8 mouse cellular contexts compared by ENCODE assay signal in genomic region chr17:46644916-46645475, GRCm38 (mm10). TPM values are rescaled to one million over a fixed set of nuclear protein-coding genes. Genes with fewer than 3 reads are reported as not detected.
A peak's percentile ranks its signal among the peaks of the same experiment; 100 is the strongest.
DNase-seq lines count a peak whose midpoint lies in the region; ATAC-seq and TF ChIP-seq lines count a peak whose summit lies in the region.

No protein-coding gene starts in this region.

- H3K9me3 ChIP-seq in ES-Bruce4 (replicated peaks; ENCODE audit: control insufficient read depth, insufficient read depth, low read length, poor library complexity, severe bottlenecking) = no peaks in the 10 kb centered on the region
- no peaks in the 10 kb centered on the region for H3K9me3 ChIP-seq in hindbrain, embryonic 15.5 days
- H3K9me3 ChIP-seq in liver, embryonic 11.5 days (ENCODE audit: control insufficient read depth, low read length) = no peaks in the 10 kb centered on the region
- no peaks in the 10 kb centered on the region for H3K9me3 ChIP-seq in neural tube, embryonic 12.5 days

- no peak for TF ChIP-seq CTCF in ES-Bruce4 (IDR thresholded peaks at IDR 0.05; ENCODE audit: low read depth, low read length)
- TF ChIP-seq CTCF in embryonic fibroblast, embryonic 13.5 days (IDR thresholded peaks at IDR 0.05; ENCODE audit: borderline replicate concordance, insufficient read depth, low read length) = no peak

- no peaks in the 10 kb centered on the region for H3K27me3 ChIP-seq in ES-Bruce4 (ENCODE audit: control insufficient read depth, insufficient read depth, low read length, poor library complexity, severe bottlenecking)
- H3K27me3 ChIP-seq in hindbrain, embryonic 15.5 days = no peaks in the 10 kb centered on the region
- H3K27me3 ChIP-seq in liver, embryonic 11.5 days (replicated peaks; ENCODE audit: control insufficient read depth, insufficient read depth, low read length) = no peaks in the 10 kb centered on the region
- no peaks in the 10 kb centered on the region for H3K27me3 ChIP-seq in neural tube, embryonic 12.5 days (replicated peaks)

- no peak for TF ChIP-seq POLR2A in ES-Bruce4 (IDR thresholded peaks at IDR 0.05; ENCODE audit: insufficient read depth, low read length)
- no peak; the same call in 1 of the 2 replicates for TF ChIP-seq POLR2A in embryonic fibroblast, embryonic 13.5 days (IDR thresholded peaks at IDR 0.05; ENCODE audit: low read depth, low read length)

- 11% methylated on average over 11 of the region's 11 CpGs for WGBS in hindbrain, embryonic 15.5 days
- WGBS in liver, embryonic 11.5 days = 7% methylated on average over 9 of the region's 11 CpGs
- 10% methylated on average over 11 of the region's 11 CpGs for WGBS in neural tube, embryonic 12.5 days

- H3K4me3 ChIP-seq in ES-Bruce4 (ENCODE audit: low read depth, low read length) = peak overlapping the region; percentile 95
- H3K4me3 ChIP-seq in embryonic fibroblast, embryonic 13.5 days (ENCODE audit: insufficient read depth, low read length) = peak overlapping the region; percentile 65
- peak overlapping the region; percentile 72 for H3K4me3 ChIP-seq in hindbrain, embryonic 15.5 days
- peak overlapping the region; percentile 72 for H3K4me3 ChIP-seq in liver, embryonic 11.5 days (ENCODE audit: low read depth, low read length)
- peak overlapping the region; percentile 72 for H3K4me3 ChIP-seq in neural tube, embryonic 12.5 days

- H3K4me2 ChIP-seq in hindbrain, embryonic 15.5 days = peak overlapping the region; percentile 80
- H3K4me2 ChIP-seq in liver, embryonic 11.5 days = peak overlapping the region; percentile 86
- peak overlapping the region; percentile 93 for H3K4me2 ChIP-seq in neural tube, embryonic 12.5 days (replicated peaks)

- ATAC-seq in hindbrain, embryonic 15.5 days (ENCODE audit: low FRiP score, low read depth) = peak; percentile 13; the same call in 1 of the 2 replicates
- 0 out of 2 replicates have a peak, but pooled peaks have one; percentile 15 for ATAC-seq in liver, embryonic 11.5 days (replicated peaks; ENCODE audit: low FRiP score)
- ATAC-seq in neural tube, embryonic 12.5 days (ENCODE audit: low FRiP score, low read depth) = no peak

- no peak for TF ChIP-seq EP300 in ES-Bruce4 (IDR thresholded peaks at IDR 0.05; ENCODE audit: insufficient read depth, low read depth, low read length)

- H3K27ac ChIP-seq in ES-Bruce4 (ENCODE audit: insufficient read depth, low read length) = no peak overlapping the region
- 0 out of 2 replicates have a peak overlapping the region, but pooled peaks have one; percentile 16 for H3K27ac ChIP-seq in embryonic fibroblast, embryonic 13.5 days (ENCODE audit: insufficient read depth, low read length)
- H3K27ac ChIP-seq in hindbrain, embryonic 15.5 days (replicated peaks) = peak overlapping the region; percentile 47
- H3K27ac ChIP-seq in liver, embryonic 11.5 days (ENCODE audit: low read depth, low read length) = peak overlapping the region; percentile 20; the same call in 1 of the 2 replicates
- H3K27ac ChIP-seq in neural tube, embryonic 12.5 days = no peak overlapping the region; the same call in 1 of the 2 replicates

- peak; percentile 80 to 89 for DNase-seq in adrenal gland, adult (ENCODE audit: inconsistent age in 2 of 2, low spot score in 1 of 2)
- no peak for DNase-seq in liver, embryonic 11.5 days (ENCODE audit: low spot score)
- DNase-seq in right cerebral cortex, postnatal 25 days = no peak
- DNase-seq in thymus, postnatal 36 days = no peak

- H3K36me3 ChIP-seq in ES-Bruce4 (ENCODE audit: control insufficient read depth, insufficient read depth, low read length, poor library complexity, severe bottlenecking) = peaks cover 6% of the 10 kb centered on the region; the same call in 1 of the 2 replicates
- H3K36me3 ChIP-seq in hindbrain, embryonic 15.5 days = peaks cover 14% of the 10 kb centered on the region; the same call in 1 of the 2 replicates
- no peaks in the 10 kb centered on the region; the same call in 1 of the 2 replicates for H3K36me3 ChIP-seq in liver, embryonic 11.5 days (ENCODE audit: control insufficient read depth, insufficient read depth, low read length)
- peaks cover 41% of the 10 kb centered on the region for H3K36me3 ChIP-seq in neural tube, embryonic 12.5 days

- no peaks in the 10 kb centered on the region for H3K4me1 ChIP-seq in ES-Bruce4 (ENCODE audit: control insufficient read depth, insufficient read depth, low read length)
- peaks cover 8% of the 10 kb centered on the region; the same call in 1 of the 2 replicates for H3K4me1 ChIP-seq in embryonic fibroblast, embryonic 13.5 days (ENCODE audit: control insufficient read depth, insufficient read depth, low read length)
- peaks cover 33% of the 10 kb centered on the region for H3K4me1 ChIP-seq in hindbrain, embryonic 15.5 days (replicated peaks)
- peaks cover 20% of the 10 kb centered on the region for H3K4me1 ChIP-seq in liver, embryonic 11.5 days (replicated peaks; ENCODE audit: control insufficient read depth, insufficient read depth, low read length)
- H3K4me1 ChIP-seq in neural tube, embryonic 12.5 days = peaks cover 31% of the 10 kb centered on the region

- H3K9ac ChIP-seq in ES-Bruce4 (ENCODE audit: low read depth, poor library complexity, severe bottlenecking) = peak overlapping the region; percentile 76
- H3K9ac ChIP-seq in hindbrain, embryonic 15.5 days = peak overlapping the region; percentile 68
- H3K9ac ChIP-seq in liver, embryonic 11.5 days (ENCODE audit: low read depth, low read length) = peak overlapping the region; percentile 67
- peak overlapping the region; percentile 76 for H3K9ac ChIP-seq in neural tube, embryonic 12.5 days

RNA-seq across cellular contexts. Expression of gene Klc4, which starts 0.8 kb away (rescaled TPM):
- 10.1 TPM in 2 replicates for polyA plus RNA-seq in ES-Bruce4 (2011; ENCODE audit: insufficient read depth, insufficient read length, low read depth, missing spikeins)
- 6.5 and 7.2 TPM in 2 replicates for polyA plus RNA-seq in embryonic fibroblast, embryonic 13.5 days (2011; ENCODE audit: insufficient read length, low read depth, missing spikeins)
- 33.9 and 35.9 TPM in 2 replicates for polyA plus RNA-seq in hindbrain, embryonic 15.5 days (2015; fragmentation: Nextera tagmentation; extraction: Ambion mirVana)
- 10.8 and 12.3 TPM in 2 replicates for polyA plus RNA-seq in liver, embryonic 11.5 days (2014; fragmentation: Nextera tagmentation; extraction: Ambion mirVana)
- 45.2 and 47.4 TPM in 2 replicates for polyA plus RNA-seq in neural tube, embryonic 12.5 days (2016; fragmentation: Nextera tagmentation; extraction: Ambion mirVana)

RNA-seq across cellular contexts. Expression of gene Mrpl2, which starts 1.0 kb away (rescaled TPM):
- polyA plus RNA-seq in ES-Bruce4 (2011; ENCODE audit: insufficient read depth, insufficient read length, low read depth, missing spikeins) = 65.8 and 70.9 TPM in 2 replicates
- polyA plus RNA-seq in embryonic fibroblast, embryonic 13.5 days (2011; ENCODE audit: insufficient read length, low read depth, missing spikeins) = 33.5 and 45.2 TPM in 2 replicates
- polyA plus RNA-seq in hindbrain, embryonic 15.5 days (2015; fragmentation: Nextera tagmentation; extraction: Ambion mirVana) = 64.3 TPM in 2 replicates
- 151 and 165 TPM in 2 replicates for polyA plus RNA-seq in liver, embryonic 11.5 days (2014; fragmentation: Nextera tagmentation; extraction: Ambion mirVana)
- 76.9 and 86.9 TPM in 2 replicates for polyA plus RNA-seq in neural tube, embryonic 12.5 days (2016; fragmentation: Nextera tagmentation; extraction: Ambion mirVana)

RNA-seq across cellular contexts. Expression of gene Cul7, which starts 5.1 kb away (rescaled TPM):
- 67.1 and 74.8 TPM in 2 replicates for polyA plus RNA-seq in ES-Bruce4 (2011; ENCODE audit: insufficient read depth, insufficient read length, low read depth, missing spikeins)
- polyA plus RNA-seq in embryonic fibroblast, embryonic 13.5 days (2011; ENCODE audit: insufficient read length, low read depth, missing spikeins) = 63.6 and 64.4 TPM in 2 replicates
- 38.4 and 43.8 TPM in 2 replicates for polyA plus RNA-seq in hindbrain, embryonic 15.5 days (2015; fragmentation: Nextera tagmentation; extraction: Ambion mirVana)
- polyA plus RNA-seq in liver, embryonic 11.5 days (2014; fragmentation: Nextera tagmentation; extraction: Ambion mirVana) = 24.1 and 28.2 TPM in 2 replicates
- 42.0 and 45.2 TPM in 2 replicates for polyA plus RNA-seq in neural tube, embryonic 12.5 days (2016; fragmentation: Nextera tagmentation; extraction: Ambion mirVana)

RNA-seq across cellular contexts. Expression of gene Ptk7, which starts 15.7 kb away (rescaled TPM):
- 110 and 113 TPM in 2 replicates for polyA plus RNA-seq in ES-Bruce4 (2011; ENCODE audit: insufficient read depth, insufficient read length, low read depth, missing spikeins)
- polyA plus RNA-seq in embryonic fibroblast, embryonic 13.5 days (2011; ENCODE audit: insufficient read length, low read depth, missing spikeins) = 145 and 172 TPM in 2 replicates
- 32.8 and 34.1 TPM in 2 replicates for polyA plus RNA-seq in hindbrain, embryonic 15.5 days (2015; fragmentation: Nextera tagmentation; extraction: Ambion mirVana)
- polyA plus RNA-seq in liver, embryonic 11.5 days (2014; fragmentation: Nextera tagmentation; extraction: Ambion mirVana) = 24.5 and 24.7 TPM in 2 replicates
- polyA plus RNA-seq in neural tube, embryonic 12.5 days (2016; fragmentation: Nextera tagmentation; extraction: Ambion mirVana) = 68.3 and 69.7 TPM in 2 replicates

RNA-seq across cellular contexts. Expression of gene Rrp36, which starts 29.2 kb away (rescaled TPM):
- 48.5 and 60.2 TPM in 2 replicates for polyA plus RNA-seq in ES-Bruce4 (2011; ENCODE audit: insufficient read depth, insufficient read length, low read depth, missing spikeins)
- polyA plus RNA-seq in embryonic fibroblast, embryonic 13.5 days (2011; ENCODE audit: insufficient read length, low read depth, missing spikeins) = 29.9 and 32.3 TPM in 2 replicates
- 53.0 TPM in 2 replicates for polyA plus RNA-seq in hindbrain, embryonic 15.5 days (2015; fragmentation: Nextera tagmentation; extraction: Ambion mirVana)
- 52.0 and 56.5 TPM in 2 replicates for polyA plus RNA-seq in liver, embryonic 11.5 days (2014; fragmentation: Nextera tagmentation; extraction: Ambion mirVana)
- polyA plus RNA-seq in neural tube, embryonic 12.5 days (2016; fragmentation: Nextera tagmentation; extraction: Ambion mirVana) = 52.1 and 54.1 TPM in 2 replicates

Comparison
In these comparisons a context has a peak if more than half of its experiments do, and no peak if none do; other contexts are left out.
1. H3K27ac ChIP-seq: peak in embryonic fibroblast, embryonic 13.5 days (single experiment), hindbrain, embryonic 15.5 days (single experiment) and liver, embryonic 11.5 days (single experiment); none in ES-Bruce4 (single experiment) and neural tube, embryonic 12.5 days (single experiment).
2. DNase-seq: peak in adrenal gland, adult (2 of 2); none in liver, embryonic 11.5 days (single experiment), right cerebral cortex, postnatal 25 days (single experiment) and thymus, postnatal 36 days (0 of 2).
3. Peak in every context shown above with its lines, with median percentiles within 50 percentile points of each other: H3K4me3 ChIP-seq, H3K9ac ChIP-seq and H3K4me2 ChIP-seq.